Mouse (Mus musculus) ES-E14 (cell line): ENCODE measurements around the gene Ppara.

Source experiments
- CHD2 ChIP-seq: IDR thresholded peaks from 2 replicates; pipeline ENCODE4 v1.6.1; 2014; ENCODE audit warnings: mild to moderate bottlenecking, low read depth, low read length, inconsistent platforms
- HCFC1 ChIP-seq: IDR thresholded peaks from 2 replicates; pipeline ENCODE4 v1.6.1; 2012; ENCODE audit warnings: low read length, inconsistent platforms, borderline replicate concordance; ENCODE audit not compliant: insufficient read depth
- MAFK ChIP-seq: IDR thresholded peaks from 2 replicates; pipeline ENCODE4 v1.6.1; 2014; ENCODE audit warnings: mild to moderate bottlenecking, low read depth, low read length, inconsistent platforms; ENCODE audit not compliant: insufficient read depth
- ZC3H11A ChIP-seq: IDR thresholded peaks from 2 replicates; pipeline ENCODE4 v1.6.1; 2012; ENCODE audit warnings: low read depth, mild to moderate bottlenecking, inconsistent platforms, low read length, borderline replicate concordance

- TF ChIP-seq HCFC1 (0 out of 2 replicates have a peak, but pooled peaks have one; percentile 22), CHD2 (no peak), MAFK (no peak), ZC3H11A (no peak)
Measured at GRCm38 (mm10) chr15:85811535-85812277, 76.9 kb downstream of the Ppara start, which contains the start of gene Cdpf1.
